Mouse (Mus musculus): ENCODE data around the gene Strc.

DNA sequence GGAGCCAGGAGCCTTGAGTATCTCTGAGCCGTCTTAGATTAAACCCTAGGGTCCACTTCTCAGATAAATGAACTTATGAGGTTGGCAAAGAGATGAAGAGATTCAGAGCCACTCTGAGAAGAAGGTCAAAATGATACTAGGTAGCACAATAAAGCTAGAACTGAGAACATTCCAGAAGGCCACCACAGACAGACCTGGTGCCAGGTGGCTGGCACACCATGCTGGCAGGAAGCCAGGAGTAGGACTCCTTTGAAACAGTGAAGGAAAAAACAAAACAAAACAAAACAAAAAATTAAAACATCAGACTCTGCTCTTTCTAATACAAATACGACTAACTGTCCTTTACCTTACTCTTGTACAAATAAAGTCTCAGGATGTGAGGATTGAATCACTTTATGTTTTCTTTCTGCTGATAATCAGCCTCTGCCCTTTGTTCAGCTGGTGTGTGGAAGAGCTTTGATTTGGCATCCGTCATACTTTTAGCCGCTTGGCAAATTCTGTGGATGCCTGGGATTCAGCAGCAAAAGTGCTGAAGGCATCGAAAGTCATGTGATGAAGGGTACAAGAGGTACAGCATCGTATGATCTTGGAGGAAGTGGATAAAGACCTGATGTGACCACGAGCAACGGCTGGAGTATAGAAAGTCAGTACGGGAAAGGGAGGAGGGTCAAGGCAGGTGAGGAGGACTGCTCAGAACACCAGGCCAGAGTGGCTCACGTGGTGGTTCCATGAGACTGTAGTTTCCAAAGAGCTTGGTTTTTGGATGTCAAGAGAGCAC is 63.1 kb downstream of the Strc start:
- no peak for TF ChIP-seq GATA1 (IDR thresholded peaks at IDR 0.05; ENCODE audit: borderline replicate concordance, low read length)
- TF ChIP-seq FLI1 (IDR thresholded peaks at IDR 0.05; ENCODE audit: low read length) = no peak
